Comparison of ENCODE assay signal across 8 mouse cellular contexts in the genomic region with DNA sequence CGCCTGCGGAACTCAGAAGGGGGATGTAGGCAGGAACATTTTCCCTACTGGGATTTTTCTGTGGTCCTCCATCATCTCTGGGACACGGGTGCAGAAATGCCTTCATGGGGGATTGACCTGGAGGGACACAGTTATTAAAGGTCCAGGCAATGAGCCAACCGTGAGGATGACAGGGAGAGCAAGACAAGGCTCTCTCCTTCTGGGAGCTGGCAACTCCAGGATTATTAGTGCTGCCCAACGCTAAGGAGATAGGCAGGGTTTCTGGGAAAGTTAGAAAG. TPM values are rescaled to one million over a fixed set of nuclear protein-coding genes. Genes with fewer than 3 reads are reported as not detected.
DNase-seq lines count a peak whose midpoint lies in the region; ATAC-seq lines count a peak whose summit lies in the region.

No protein-coding gene starts in this region.

- DNase-seq in heart, adult 8-10 months (ENCODE audit: low spot score), result no peak
- peak; percentile 38 for DNase-seq in MN1 (ENCODE audit: low spot score)
- DNase-seq in midbrain, embryonic 11.5 days (ENCODE audit: low spot score, missing footprints), result peak; percentile 89
- DNase-seq in thymus, adult 18-20 months, result no peak
- DNase-seq in layer of hippocampus, postnatal 14 days (ENCODE audit: low spot score in 2 of 2), result no peak
- DNase-seq in urinary bladder, postnatal 14 days (ENCODE audit: low spot score), result no peak

- H3K4me2 ChIP-seq in heart, embryonic 12.5 days, result peak overlapping the region; percentile 99
- peak overlapping the region; percentile 61 for H3K4me2 ChIP-seq in forebrain, embryonic 16.5 days (ENCODE audit: low read length)
- H3K4me2 ChIP-seq in midbrain, embryonic 11.5 days, result peak overlapping the region; percentile 77

- peak overlapping the region; percentile 77 for H3K9ac ChIP-seq in heart, embryonic 12.5 days
- peak overlapping the region; percentile 97 for H3K9ac ChIP-seq in forebrain, embryonic 16.5 days (replicated peaks; ENCODE audit: low read depth, low read length)
- peak overlapping the region; percentile 98 for H3K9ac ChIP-seq in midbrain, embryonic 11.5 days (ENCODE audit: low read length)

- H3K4me3 ChIP-seq in heart, embryonic 12.5 days, result peak overlapping the region; percentile 74
- peak overlapping the region; percentile 82 for H3K4me3 ChIP-seq in forebrain, embryonic 16.5 days (replicated peaks; ENCODE audit: low read length)
- peak overlapping the region; percentile 97 for H3K4me3 ChIP-seq in midbrain, embryonic 11.5 days (ENCODE audit: low read depth, low read length)

- peaks cover 44% of the 10 kb centered on the region for H3K27me3 ChIP-seq in heart, embryonic 12.5 days (replicated peaks)
- no peaks in the 10 kb centered on the region for H3K27me3 ChIP-seq in forebrain, embryonic 16.5 days (replicated peaks; ENCODE audit: control insufficient read depth, insufficient read depth, low read length)
- no peaks in the 10 kb centered on the region for H3K27me3 ChIP-seq in midbrain, embryonic 11.5 days (ENCODE audit: control insufficient read depth, insufficient read depth, low read length)

- 8% methylated on average over 5 of the region's 5 CpGs for WGBS in heart, embryonic 12.5 days
- WGBS in forebrain, embryonic 16.5 days, result 2% methylated on average over 5 of the region's 5 CpGs
- 2% methylated on average over 5 of the region's 5 CpGs for WGBS in midbrain, embryonic 11.5 days

- H3K27ac ChIP-seq in heart, embryonic 12.5 days (ENCODE audit: poor library complexity, severe bottlenecking), result no peak overlapping the region
- H3K27ac ChIP-seq in forebrain, embryonic 16.5 days (ENCODE audit: low read length), result peak overlapping the region; percentile 85; the same call in 1 of the 2 replicates
- H3K27ac ChIP-seq in midbrain, embryonic 11.5 days (ENCODE audit: low read depth, low read length), result no peak overlapping the region

- H3K36me3 ChIP-seq in heart, embryonic 12.5 days, result no peaks in the 10 kb centered on the region
- H3K36me3 ChIP-seq in forebrain, embryonic 16.5 days (ENCODE audit: control insufficient read depth, insufficient read depth), result no peaks in the 10 kb centered on the region
- no peaks in the 10 kb centered on the region for H3K36me3 ChIP-seq in midbrain, embryonic 11.5 days (ENCODE audit: control insufficient read depth, insufficient read depth, low read length)

- peaks cover 28% of the 10 kb centered on the region for H3K4me1 ChIP-seq in heart, embryonic 12.5 days (replicated peaks)
- H3K4me1 ChIP-seq in forebrain, embryonic 16.5 days (replicated peaks; ENCODE audit: control insufficient read depth, insufficient read depth, low read length), result peaks cover 20% of the 10 kb centered on the region
- peaks cover 9% of the 10 kb centered on the region for H3K4me1 ChIP-seq in midbrain, embryonic 11.5 days (ENCODE audit: control insufficient read depth, insufficient read depth, low read length)

- ATAC-seq in heart, embryonic 12.5 days (ENCODE audit: insufficient number of reproducible peaks, low FRiP score), result no peak
- no peak for ATAC-seq in forebrain, embryonic 16.5 days
- ATAC-seq in midbrain, embryonic 11.5 days (ENCODE audit: low FRiP score), result no peak

- no peaks in the 10 kb centered on the region for H3K9me3 ChIP-seq in heart, embryonic 12.5 days (replicated peaks)
- H3K9me3 ChIP-seq in forebrain, embryonic 16.5 days (ENCODE audit: control insufficient read depth, low read length), result no peaks in the 10 kb centered on the region
- no peaks in the 10 kb centered on the region for H3K9me3 ChIP-seq in midbrain, embryonic 11.5 days (ENCODE audit: control insufficient read depth, low read length)

RNA-seq across cellular contexts. Expression of gene Mgat3, which starts 1.0 kb away (rescaled TPM):
- 1.4 TPM in 2 replicates for polyA plus RNA-seq in heart, embryonic 12.5 days (2016; fragmentation: Nextera tagmentation; extraction: Ambion mirVana)
- 1 to 10 TPM; 2.9 to 6.2 (median 4.5) TPM for total RNA-seq in heart, adult 8-10 months (2022)
- 10.8 and 11.0 TPM in 2 replicates for polyA plus RNA-seq in forebrain, embryonic 16.5 days (2015; fragmentation: Nextera tagmentation; extraction: Ambion mirVana)
- polyA plus RNA-seq in midbrain, embryonic 11.5 days (2014; fragmentation: Nextera tagmentation; extraction: Ambion mirVana), result 8.0 and 10.7 TPM in 2 replicates
- 100 to 1,000 TPM; 103 to 106 TPM for total RNA-seq in layer of hippocampus, postnatal 14 days (2021)

RNA-seq across cellular contexts. Expression of gene Tab1, which starts 41.6 kb away (rescaled TPM):
- polyA plus RNA-seq in heart, embryonic 12.5 days (2016; fragmentation: Nextera tagmentation; extraction: Ambion mirVana), result 30.5 TPM in 2 replicates
- 10 to 100 TPM; 17.7 to 24.7 (median 23.3) TPM for total RNA-seq in heart, adult 8-10 months (2022)
- 40.7 and 43.8 TPM in 2 replicates for polyA plus RNA-seq in forebrain, embryonic 16.5 days (2015; fragmentation: Nextera tagmentation; extraction: Ambion mirVana)
- polyA plus RNA-seq in midbrain, embryonic 11.5 days (2014; fragmentation: Nextera tagmentation; extraction: Ambion mirVana), result 24.9 and 29.4 TPM in 2 replicates
- total RNA-seq in layer of hippocampus, postnatal 14 days (2021), result 10 to 100 TPM; 29.7 to 31.4 TPM

RNA-seq across cellular contexts. Expression of gene Mief1, which starts 59.3 kb away (rescaled TPM):
- polyA plus RNA-seq in heart, embryonic 12.5 days (2016; fragmentation: Nextera tagmentation; extraction: Ambion mirVana), result 31.4 and 33.2 TPM in 2 replicates
- total RNA-seq in heart, adult 8-10 months (2022), result 10 to 100 TPM; 27.0 to 30.7 (median 28.7) TPM
- 42.7 and 42.9 TPM in 2 replicates for polyA plus RNA-seq in forebrain, embryonic 16.5 days (2015; fragmentation: Nextera tagmentation; extraction: Ambion mirVana)
- 35.5 and 40.8 TPM in 2 replicates for polyA plus RNA-seq in midbrain, embryonic 11.5 days (2014; fragmentation: Nextera tagmentation; extraction: Ambion mirVana)
- total RNA-seq in layer of hippocampus, postnatal 14 days (2021), result 10 to 100 TPM; 35.4 to 36.2 TPM

Comparison
In these comparisons a context has a peak if more than half of its experiments do, and no peak if none do; other contexts are left out.
1. DNase-seq: peak in MN1 (single experiment) and midbrain, embryonic 11.5 days (single experiment); none in heart, adult 8-10 months (single experiment), thymus, adult 18-20 months (0 of 2), layer of hippocampus, postnatal 14 days (0 of 2) and urinary bladder, postnatal 14 days (single experiment).
2. Peak in every context shown above with its lines, with median percentiles within 50 percentile points of each other: H3K4me2 ChIP-seq, H3K4me3 ChIP-seq and H3K9ac ChIP-seq.